Mouse (Mus musculus): Measurements from ENCODE around the gene Sept9.

DNA sequence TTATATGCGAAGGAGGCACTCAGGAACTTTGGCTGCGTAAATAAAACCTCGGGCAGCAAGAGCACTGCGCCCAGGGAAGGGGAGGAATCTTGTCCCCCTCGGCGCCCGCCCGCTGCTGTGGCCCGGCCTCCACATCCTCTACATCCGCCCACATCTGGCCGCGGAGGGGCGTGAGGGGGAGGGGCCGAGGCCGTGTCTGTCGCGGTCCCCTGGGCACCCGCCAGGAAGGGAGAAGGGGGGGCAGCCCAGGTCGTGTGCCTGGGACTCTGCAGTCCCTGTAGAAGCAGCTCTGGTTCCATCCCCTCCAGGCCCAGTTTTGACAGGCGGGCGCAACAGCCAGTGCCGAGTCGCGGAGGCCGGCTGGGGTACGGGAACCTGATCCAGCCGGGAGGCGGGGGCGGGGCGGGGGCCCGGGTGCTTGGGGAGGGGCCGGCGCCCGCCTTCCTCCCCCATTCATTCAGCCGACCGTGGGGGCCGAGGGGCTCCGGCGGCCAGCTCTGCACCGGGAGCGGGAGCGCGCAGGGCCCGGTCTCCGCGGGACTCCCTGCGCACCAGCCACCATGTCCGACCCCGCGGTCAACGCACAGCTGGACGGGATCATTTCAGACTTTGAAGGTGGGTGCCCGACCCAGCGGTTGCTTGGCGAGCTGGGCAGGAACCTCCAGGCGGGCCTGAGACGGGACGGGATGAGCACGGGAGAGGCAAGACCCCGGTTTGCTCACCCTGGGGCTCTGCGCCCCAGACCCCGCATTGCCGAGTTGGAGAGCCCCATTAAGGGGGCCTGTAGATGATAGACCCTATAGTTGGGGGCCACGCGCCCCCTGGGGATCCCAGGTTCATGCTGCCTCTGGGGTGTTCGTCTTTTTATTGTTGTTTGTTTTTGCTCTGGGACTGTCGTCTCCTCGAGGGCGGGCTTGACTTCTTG, 66.8 kb downstream of the Sept9 start:
- TF ChIP-seq CTCF (IDR thresholded peaks at IDR 0.05) (no peak), EP300 (IDR thresholded peaks at IDR 0.05) (no peak)
